Mouse (Mus musculus): ENCODE data around the gene Cspg4.

- TF ChIP-seq GATA1 (IDR thresholded peaks at IDR 0.05; ENCODE audit: low read length) (no peak), TAL1 (IDR thresholded peaks at IDR 0.05; ENCODE audit: low read length) (no peak)
Observed at GRCm38 (mm10) chr9:56851778-56852177, 13.1 kb upstream of the Cspg4 start.

All from erythroblast, embryonic 14.5 days (primary cell).